8 mouse cellular contexts compared by ENCODE assay signal in the genomic region with DNA sequence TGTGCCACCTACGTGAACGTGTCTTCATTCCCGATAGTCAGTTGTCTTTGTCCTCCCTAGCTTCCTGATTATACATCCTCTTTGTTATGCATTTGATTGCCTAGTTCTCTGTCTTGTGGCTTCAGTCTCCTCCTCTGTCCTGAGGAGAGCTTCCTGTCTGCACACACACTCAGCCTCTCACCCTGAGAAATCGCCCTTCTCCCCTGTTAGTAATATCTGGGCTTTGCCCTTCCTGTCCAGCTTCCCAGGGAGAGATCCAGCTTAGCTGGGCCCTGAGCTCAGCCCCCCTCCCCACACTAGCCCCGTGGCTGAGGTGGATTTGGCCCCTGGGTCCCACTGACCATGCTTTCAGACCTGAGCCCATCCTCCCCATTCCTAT.
DNase-seq lines count a peak whose midpoint lies in the region; ATAC-seq and TF ChIP-seq lines count a peak whose summit lies in the region.
"Had no signal": no experiment of that assay in that cellular context is flagged by ENCODE, and none has a peak within 500 bp of the region (broad histone marks: within the 10 kb centered on the region; RNA-seq: fewer than 3 reads in every experiment).

No protein-coding gene starts in this region.

- no peaks in the 10 kb centered on the region; the same call in 1 of the 2 replicates for H3K4me1 ChIP-seq in embryonic facial prominence, embryonic 11.5 days (ENCODE audit: control insufficient read depth, insufficient read depth, low read length)
- H3K4me1 ChIP-seq in hindbrain, embryonic 15.5 days (replicated peaks): peaks cover 32% of the 10 kb centered on the region
- peaks cover 41% of the 10 kb centered on the region for H3K4me1 ChIP-seq in neural tube, embryonic 13.5 days (replicated peaks)

- peaks cover 1% of the 10 kb centered on the region for H3K36me3 ChIP-seq in embryonic facial prominence, embryonic 11.5 days (replicated peaks; ENCODE audit: control insufficient read depth, insufficient read depth, low read depth, low read length)
- peaks cover 3% of the 10 kb centered on the region for H3K36me3 ChIP-seq in hindbrain, embryonic 15.5 days
- peaks cover 9% of the 10 kb centered on the region for H3K36me3 ChIP-seq in neural tube, embryonic 13.5 days

- ATAC-seq in embryonic facial prominence, embryonic 11.5 days (replicated peaks; ENCODE audit: insufficient number of reproducible peaks, low FRiP score, low TSS enrichment, low read depth): no peak
- ATAC-seq in hindbrain, embryonic 15.5 days (ENCODE audit: low FRiP score, low read depth): peak; percentile 39
- ATAC-seq in neural tube, embryonic 13.5 days (ENCODE audit: low read depth): peak; percentile 27

- no peak overlapping the region for H3K4me3 ChIP-seq in left cerebral cortex, adult 2 months
- no peak overlapping the region for H3K4me3 ChIP-seq in embryonic facial prominence, embryonic 11.5 days (ENCODE audit: low read depth, low read length)
- no peak overlapping the region for H3K4me3 ChIP-seq in hindbrain, embryonic 15.5 days
- H3K4me3 ChIP-seq in neural tube, embryonic 13.5 days: no peak overlapping the region

- H3K27ac ChIP-seq in left cerebral cortex, adult 2 months: peak overlapping the region; percentile 44; the same call in 1 of the 2 replicates
- H3K27ac ChIP-seq in embryonic facial prominence, embryonic 11.5 days (replicated peaks; ENCODE audit: low read depth, low read length): no peak overlapping the region; the same call in 1 of the 2 replicates
- peak overlapping the region; percentile 77 for H3K27ac ChIP-seq in hindbrain, embryonic 15.5 days (replicated peaks)
- H3K27ac ChIP-seq in neural tube, embryonic 13.5 days (replicated peaks): peak overlapping the region; percentile 74

- H3K9me3 ChIP-seq in embryonic facial prominence, embryonic 11.5 days (replicated peaks; ENCODE audit: control insufficient read depth, low read length): no peaks in the 10 kb centered on the region
- H3K9me3 ChIP-seq in hindbrain, embryonic 15.5 days: no peaks in the 10 kb centered on the region
- no peaks in the 10 kb centered on the region for H3K9me3 ChIP-seq in neural tube, embryonic 13.5 days

- no peaks in the 10 kb centered on the region for H3K27me3 ChIP-seq in embryonic facial prominence, embryonic 11.5 days (ENCODE audit: control insufficient read depth, insufficient read depth, low read length)
- H3K27me3 ChIP-seq in hindbrain, embryonic 15.5 days: no peaks in the 10 kb centered on the region
- H3K27me3 ChIP-seq in neural tube, embryonic 13.5 days: no peaks in the 10 kb centered on the region

- intact Hi-C loops in left cerebral cortex, adult 2 months (cut with DNase I): no loop called here

- H3K4me2 ChIP-seq in embryonic facial prominence, embryonic 11.5 days (ENCODE audit: low read depth, low read length): no peak overlapping the region
- 0 out of 2 replicates have a peak overlapping the region, but pooled peaks have one; percentile 5 for H3K4me2 ChIP-seq in hindbrain, embryonic 15.5 days
- H3K4me2 ChIP-seq in neural tube, embryonic 13.5 days: 0 out of 2 replicates have a peak overlapping the region, but pooled peaks have one; percentile 19

- no peak for DNase-seq in left cerebral cortex, adult 2 months (ENCODE audit: extremely low spot score in 1 of 2, low spot score in 2 of 2)
- no peak for DNase-seq in left cerebral cortex, adult 18-20 months (ENCODE audit: low spot score in 2 of 2)
- DNase-seq in embryonic facial prominence, embryonic 11.5 days (ENCODE audit: low spot score): no peak
- DNase-seq in spleen, adult 18-20 months: no peak
- no peak for DNase-seq in layer of hippocampus, adult 9-10 months (ENCODE audit: low spot score)
- DNase-seq: gastrocnemius, postnatal 10 days had no signal

- TF ChIP-seq CTCF in left cerebral cortex, adult 2 months (IDR thresholded peaks at IDR 0.05): no peak

- H3K9ac ChIP-seq in embryonic facial prominence, embryonic 11.5 days (replicated peaks; ENCODE audit: low read length): peak overlapping the region; percentile 28; the same call in 1 of the 2 replicates
- 0 out of 2 replicates have a peak overlapping the region, but pooled peaks have one; percentile 0 for H3K9ac ChIP-seq in hindbrain, embryonic 15.5 days
- no peak overlapping the region for H3K9ac ChIP-seq in neural tube, embryonic 13.5 days

- WGBS in embryonic facial prominence, embryonic 11.5 days: 12% methylated on average over 5 of the region's 5 CpGs
- 14% methylated on average over 5 of the region's 5 CpGs for WGBS in hindbrain, embryonic 15.5 days
- WGBS in neural tube, embryonic 13.5 days: 17% methylated on average over 5 of the region's 5 CpGs
